Mouse (Mus musculus) T-cell, adult 2 months (primary cell): ENCODE data around the gene Hist1h3b.

Experiments used
- DNase-seq: peaks from one replicate; pipeline ENCODE4 v3.0.0; 2022; ENCODE audit warnings: low spot score

Gene Hist1h3b

DNA sequence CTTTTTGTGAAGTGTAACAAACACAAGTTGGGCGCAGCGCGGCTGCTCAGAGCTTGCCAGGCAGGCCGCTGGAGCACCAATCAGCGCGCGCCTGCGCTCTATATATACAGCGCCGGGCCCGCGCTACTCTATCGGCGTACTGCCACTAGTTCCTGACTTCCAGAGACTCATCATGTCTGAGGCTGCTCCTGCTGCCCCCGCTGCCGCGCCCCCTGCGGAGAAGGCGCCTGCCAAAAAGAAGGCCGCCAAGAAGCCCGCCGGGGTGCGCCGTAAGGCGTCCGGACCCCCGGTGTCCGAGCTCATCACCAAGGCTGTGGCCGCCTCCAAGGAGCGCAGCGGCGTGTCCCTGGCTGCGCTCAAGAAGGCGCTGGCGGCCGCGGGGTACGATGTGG is 13.4 kb upstream of the Hist1h3b start, which contains the start of gene Hist1h1c:
Hist1h1c (plus strand) TSS at position 132 of the 392 bp plus-strand sequence.
- peak; percentile 92 for DNase-seq

DNA sequence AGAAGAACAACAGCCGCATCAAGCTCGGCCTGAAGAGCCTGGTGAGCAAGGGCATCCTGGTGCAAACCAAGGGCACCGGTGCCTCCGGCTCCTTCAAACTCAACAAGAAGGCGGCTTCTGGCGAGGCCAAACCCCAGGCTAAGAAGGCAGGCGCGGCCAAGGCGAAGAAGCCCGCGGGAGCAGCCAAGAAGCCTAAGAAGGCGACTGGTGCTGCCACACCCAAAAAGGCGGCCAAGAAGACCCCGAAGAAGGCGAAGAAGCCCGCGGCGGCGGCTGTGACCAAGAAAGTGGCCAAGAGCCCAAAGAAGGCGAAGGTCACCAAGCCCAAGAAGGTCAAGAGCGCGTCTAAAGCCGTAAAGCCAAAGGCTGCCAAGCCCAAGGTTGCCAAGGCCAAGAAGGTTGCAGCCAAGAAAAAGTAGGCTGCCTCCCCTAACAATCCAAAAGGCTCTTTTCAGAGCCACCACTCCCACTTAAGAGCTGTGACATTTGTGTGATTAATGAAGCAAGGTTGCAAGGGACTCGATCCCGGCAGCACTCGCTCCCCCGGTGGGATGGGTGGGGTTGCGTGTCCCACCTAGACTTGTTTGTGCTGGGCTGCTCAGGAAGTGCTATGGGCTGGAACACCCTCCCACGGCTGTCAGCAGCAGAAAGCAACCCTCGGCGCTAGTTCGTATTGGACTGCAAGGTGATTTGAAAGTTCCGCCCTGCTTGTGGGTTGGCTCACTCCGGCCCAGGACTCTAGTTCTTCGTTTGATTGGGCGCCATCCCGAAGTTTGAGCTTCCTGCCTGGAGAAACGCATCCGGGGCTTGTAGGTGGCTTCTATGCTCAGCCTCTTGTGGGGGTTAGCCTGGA is 12.8 kb upstream of the Hist1h3b start:
- peak; percentile 93 for DNase-seq

DNA sequence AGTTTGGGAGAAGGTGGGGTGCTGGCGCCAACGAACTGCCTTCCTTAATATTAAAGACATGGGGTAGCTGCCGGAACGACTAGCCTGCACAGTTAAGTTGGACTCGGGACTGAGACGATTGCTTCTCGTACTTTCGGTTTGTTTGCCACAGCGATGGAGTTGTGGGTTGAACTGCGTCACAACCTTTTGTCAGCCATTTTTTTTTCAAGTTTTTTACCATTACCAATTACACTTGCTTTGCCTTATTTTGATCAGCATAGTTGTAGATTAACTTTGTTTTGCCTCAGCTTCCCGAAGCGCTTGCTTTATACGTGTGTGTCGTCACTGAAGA is 12.2 kb upstream of the Hist1h3b start:
- no peak for DNase-seq

DNA sequence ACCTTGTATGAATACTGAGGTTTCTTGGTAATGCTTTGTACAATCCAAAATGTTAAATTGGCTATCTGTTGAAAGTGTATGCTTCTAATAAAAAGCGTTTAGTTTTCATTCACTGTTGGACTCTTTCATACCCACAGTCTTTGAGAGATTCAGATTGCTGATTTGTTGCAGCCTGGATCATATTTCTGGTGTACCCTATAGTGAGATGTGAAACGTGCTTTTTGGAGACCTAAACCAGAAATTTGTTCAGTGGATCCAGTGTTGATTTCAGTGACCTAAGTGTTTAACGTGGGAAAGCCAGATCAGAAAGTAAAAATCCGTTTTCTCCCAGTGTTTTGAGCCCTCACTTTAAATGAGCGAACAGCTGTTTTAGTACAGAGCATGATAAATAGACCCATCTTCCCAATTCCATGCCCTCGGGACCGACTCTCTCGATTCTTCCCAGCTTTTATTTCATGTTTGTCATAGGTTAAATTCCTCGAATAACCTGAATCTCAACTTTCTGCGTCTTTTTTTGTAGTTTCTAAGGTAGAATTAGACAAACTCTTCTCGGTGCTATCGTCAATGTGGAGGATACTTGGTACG is 11.7 kb upstream of the Hist1h3b start:
- no peak for DNase-seq

DNA sequence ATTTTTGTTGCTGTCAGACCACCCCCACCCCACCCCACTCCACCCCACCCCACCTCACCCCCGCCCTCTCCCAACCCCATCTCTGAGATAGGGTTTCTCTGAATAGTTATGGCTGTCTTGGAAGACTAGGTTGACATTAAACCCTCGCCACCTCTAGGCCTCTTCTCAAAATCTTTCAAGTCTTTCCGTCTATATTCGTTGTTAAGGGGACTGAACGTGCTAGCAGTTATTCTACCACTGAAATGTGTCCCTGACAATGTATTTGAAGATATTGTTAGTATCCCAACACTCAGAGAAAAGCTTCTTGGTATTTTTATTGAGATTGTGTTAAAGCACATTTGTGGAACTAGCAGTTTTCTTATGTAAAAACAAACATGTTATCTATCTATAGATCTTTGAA is 11.2 kb upstream of the Hist1h3b start:
- DNase-seq: no peak

DNA sequence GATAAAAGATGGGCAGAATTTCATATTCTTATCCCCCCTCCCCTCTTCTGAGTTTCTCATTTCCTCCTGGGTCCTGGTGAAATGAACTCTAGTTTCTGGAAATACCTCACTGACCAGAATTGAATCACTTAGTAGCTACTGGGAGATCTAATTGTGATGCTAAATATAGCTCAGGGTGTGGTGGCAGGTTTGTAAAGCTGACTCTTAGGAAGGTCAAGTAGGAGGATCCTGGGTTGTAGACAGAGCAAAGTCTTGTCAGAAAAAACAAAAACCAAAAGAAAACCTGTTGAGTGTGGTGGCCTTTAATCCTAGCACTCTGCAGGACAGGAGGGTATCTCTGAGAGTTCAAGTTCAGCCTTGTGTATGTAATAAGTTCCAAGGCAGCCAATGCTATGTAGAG is 10.1 kb upstream of the Hist1h3b start:
- DNase-seq: no peak

DNA sequence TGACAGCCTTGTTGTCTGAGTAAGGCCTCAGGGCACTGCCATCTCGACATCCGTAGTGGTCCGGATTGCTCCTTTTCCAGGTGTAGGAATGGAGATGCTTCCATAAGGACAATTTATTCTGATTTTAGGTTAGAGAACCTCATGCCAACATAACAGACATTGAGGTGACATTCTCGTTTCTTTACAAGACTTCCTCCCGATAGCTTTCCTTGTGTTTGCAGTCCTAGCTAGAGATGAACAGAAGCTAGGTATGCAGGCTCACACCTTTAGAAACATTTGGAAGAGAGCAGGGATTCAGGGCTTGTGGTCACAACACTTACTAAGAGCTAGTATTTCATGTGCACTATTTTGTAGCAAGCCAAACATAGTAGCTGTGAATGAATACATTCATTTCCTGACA is 8.9 kb upstream of the Hist1h3b start:
- DNase-seq: no peak

DNA sequence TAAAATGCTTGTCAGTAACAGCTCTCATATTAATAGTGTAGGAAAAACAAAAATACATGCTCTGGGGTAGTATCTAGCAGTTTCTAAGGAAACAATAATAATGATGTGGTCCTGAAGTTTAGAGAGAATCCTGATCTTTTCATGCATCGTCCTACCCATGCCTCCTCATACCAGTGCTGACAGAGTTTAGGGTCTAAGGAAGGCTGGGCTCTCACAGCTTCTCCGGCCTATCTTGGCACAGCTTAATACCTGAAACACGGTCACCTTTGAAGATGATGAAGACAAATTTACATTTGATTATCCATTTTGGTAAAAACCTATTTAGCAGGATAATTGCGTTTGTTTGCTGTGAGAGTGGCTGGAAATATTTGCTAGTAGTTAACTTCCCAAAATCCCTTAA is 8.1 kb upstream of the Hist1h3b start:
- DNase-seq: no peak

DNA sequence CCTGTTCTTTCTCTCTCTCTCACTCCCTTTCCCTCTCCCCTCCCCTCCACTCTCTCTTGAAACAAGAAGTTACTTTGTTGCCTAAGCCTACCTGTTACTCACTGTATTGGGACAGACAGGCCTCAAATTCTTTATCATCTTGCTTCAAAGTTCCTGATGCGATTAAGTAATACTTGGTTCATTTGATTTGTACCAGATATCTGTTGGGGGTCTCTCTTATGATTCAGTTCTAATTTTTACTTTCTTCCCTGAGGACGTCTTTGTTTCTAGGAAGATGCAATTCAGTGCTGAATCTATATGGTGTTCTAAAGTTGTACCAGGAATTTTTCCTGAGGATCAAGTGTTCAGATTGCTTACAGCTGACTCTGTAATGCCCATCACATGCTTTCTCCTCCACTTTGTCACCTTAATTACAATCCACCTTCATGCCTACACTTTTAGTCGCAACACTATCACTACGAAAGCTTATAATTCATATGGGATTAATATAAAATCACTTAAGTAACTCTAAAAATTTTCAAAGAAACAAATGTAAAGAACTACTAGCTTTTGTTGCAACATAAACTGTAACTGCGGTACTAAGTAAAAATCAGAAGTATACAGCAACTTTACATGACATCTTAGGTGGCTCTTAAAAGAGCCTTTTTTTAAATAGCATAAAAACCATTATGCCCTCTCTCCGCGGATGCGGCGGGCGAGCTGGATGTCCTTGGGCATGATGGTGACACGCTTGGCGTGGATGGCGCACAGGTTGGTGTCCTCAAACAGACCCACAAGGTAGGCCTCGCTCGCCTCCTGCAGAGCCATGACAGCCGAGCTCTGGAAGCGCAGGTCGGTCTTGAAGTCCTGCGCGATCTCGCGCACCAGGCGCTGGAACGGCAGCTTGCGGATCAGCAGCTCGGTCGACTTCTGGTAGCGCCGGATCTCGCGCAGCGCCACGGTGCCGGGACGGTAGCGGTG is 7.4 kb upstream of the Hist1h3b start:
- no peak for DNase-seq

DNA sequence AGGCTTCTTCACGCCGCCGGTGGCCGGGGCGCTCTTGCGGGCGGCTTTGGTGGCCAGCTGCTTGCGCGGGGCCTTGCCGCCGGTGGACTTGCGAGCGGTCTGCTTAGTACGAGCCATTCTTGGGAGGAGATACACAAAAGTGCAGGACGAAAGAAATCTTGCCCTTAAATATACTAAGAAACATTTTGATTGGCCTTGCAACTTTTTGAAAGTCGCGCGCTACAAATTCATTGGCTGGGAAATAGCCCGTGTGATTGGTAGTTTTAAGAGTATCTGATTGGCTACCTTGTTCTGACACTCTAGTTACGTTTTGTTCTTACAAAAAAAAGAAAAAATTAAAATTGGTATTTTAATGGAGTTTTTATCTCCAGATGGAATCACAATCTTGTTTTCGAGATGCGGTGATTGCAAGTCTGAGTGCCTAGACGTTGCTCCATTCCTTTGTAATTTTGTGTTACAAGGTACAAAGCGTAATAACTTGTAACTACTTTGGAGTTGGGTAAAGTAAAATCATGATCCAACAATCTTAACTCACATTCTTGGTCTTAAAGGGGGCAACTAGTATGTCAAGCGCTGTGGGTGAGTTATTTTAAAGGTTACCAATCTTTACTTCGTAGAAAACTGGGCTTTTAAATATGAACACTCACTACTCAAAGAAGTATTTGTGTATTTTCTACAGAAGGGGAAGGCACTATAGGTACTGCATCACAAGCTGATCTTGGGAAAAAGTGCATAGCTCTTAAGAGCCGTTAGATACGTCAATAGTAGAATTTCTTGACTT is 6.5 kb upstream of the Hist1h3b start, which contains the start of gene Hist1h3c:
Hist1h3c (minus strand) TSS at position 222 of the 781 bp plus-strand sequence.
- peak; percentile 75 for DNase-seq

DNA sequence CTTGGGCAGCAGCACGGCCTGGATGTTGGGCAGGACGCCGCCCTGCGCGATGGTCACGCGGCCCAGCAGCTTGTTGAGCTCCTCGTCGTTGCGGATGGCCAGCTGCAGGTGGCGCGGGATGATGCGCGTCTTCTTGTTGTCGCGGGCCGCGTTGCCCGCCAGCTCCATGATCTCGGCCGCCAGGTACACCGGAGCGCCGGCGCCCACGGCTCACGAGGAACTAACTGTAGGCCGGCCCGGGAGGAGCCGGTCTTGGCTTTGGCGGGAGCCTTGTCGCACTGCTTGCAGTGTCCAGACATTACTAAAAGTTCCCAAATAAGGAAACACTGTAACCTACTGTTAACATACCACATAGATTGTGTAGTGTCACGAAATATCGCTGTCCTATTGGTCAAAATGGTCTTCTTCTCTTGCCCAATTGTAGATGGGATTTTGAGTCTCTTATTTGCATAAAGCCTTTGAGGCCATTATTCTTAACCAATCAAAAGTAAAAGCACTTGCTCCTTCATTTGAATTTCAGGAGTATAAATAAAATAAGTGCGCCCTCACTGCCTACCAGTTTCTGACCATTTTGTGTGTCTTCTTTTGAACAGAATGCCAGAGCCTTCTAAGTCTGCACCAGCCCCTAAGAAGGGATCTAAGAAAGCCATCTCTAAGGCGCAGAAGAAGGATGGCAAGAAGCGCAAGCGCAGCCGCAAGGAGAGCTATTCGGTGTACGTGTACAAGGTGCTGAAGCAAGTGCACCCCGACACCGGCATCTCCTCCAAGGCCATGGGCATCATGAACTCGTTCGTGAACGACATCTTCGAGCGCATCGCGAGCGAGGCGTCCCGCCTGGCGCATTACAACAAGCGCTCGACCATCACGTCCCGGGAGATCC is 5.6 kb upstream of the Hist1h3b start, which contains the start of gene Hist1h2bb:
Hist1h2bb (plus strand) TSS at position 534 of the 880 bp plus-strand sequence.
- peak; percentile 58 for DNase-seq

DNA sequence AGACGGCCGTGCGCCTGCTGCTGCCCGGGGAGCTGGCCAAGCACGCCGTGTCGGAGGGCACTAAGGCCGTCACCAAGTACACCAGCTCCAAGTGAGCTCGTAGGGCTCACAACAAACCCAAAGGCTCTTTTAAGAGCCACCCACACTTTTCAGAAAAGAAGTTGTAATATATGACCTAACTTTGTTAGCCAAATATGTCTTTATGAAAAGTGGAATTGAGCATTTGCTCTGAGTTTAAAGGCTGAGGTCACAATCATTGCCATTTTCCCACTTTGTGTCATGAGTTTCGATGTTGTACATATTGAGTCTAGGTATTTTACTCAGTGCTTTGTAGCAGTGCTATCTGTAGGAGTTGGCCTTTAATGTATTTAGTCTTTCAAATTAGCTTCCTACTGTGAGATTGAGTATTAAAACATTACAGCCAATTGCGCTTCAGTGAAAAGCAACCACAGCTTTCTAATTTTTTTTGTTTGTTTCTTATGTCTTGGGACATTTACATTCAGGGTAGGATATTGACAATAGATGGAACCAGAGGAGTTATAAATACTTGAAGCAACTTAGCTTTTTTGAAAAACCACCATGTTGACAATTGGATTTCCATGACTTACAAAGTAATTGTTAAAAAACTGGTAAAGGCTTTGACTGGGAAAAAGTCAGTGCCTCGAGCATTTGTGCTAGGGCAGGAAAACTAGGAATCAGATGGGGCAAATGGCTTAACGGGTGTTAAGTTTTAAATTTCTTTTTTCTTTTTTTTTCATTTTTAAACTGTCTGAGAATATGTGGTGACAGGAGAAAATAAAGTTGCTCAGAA is 4.8 kb upstream of the Hist1h3b start:
- no peak for DNase-seq

DNA sequence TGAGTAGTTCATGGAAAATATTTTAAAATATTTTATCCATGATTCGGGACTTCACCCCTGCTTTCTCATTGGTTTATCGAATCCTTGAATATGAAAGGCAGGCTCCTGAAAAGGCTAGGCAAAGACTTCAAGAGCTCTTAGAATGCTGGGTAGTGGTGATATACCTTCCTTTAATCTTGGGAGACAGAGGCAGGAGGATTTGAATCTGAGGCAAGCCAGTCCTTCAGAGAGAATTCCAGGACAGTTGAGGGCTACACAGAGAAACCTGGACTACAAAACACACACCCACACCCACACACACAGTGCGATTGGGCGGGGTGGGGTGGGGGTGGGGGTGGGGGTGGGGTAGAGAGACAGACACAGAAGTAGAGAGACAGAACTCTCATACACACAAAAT is 4.2 kb upstream of the Hist1h3b start:
- no peak for DNase-seq

DNA sequence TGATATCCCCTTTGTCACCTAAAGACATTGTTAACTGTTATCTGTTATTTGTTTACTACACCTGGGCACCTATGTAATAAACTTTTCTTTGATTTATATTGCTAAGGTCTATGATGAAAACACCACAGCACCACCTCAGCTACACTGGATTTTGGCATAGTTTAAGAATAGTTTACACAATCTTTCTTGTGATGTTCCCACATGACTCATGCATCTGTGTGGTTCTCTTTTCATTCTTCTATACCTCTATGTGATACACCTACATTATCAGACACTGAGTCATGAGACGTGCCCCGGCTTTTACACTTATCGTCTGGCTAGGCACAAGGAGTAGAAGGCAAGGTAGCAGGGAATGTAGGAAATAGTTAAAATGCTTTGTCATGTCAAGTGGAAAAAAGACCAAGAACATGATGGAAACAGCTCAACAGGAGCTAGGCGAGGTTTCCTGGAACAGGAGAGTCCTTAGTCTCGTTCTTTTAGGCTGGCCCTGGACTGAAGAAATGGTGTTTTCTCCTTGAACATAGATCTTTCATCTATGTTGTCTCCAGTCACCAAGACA is 2.4 kb upstream of the Hist1h3b start:
- no peak for DNase-seq

DNA sequence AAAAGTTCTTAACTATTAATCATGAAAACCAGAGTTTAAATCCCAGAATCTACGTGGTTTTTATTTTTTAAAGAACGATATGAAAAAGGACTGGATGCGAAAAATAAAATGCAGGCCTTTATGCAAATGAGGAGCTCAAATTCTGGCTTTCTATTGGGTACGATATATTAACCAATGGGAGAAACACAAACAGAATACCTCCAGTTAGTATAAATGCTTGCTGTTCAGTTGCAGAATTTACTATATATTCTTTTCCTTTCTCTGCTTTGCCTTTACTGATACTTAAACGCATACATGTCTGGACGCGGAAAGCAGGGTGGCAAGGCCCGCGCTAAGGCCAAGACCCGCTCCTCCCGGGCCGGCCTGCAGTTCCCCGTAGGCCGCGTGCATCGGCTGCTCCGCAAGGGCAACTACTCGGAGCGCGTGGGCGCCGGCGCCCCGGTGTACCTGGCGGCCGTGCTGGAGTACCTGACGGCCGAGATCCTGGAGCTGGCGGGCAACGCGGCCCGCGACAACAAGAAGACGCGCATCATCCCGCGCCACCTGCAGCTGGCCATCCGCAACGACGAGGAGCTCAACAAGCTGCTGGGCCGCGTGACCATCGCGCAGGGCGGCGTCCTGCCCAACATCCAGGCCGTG is 1.1 kb upstream of the Hist1h3b start, which contains the start of gene Hist1h2ab:
Hist1h2ab (plus strand) TSS at position 288 of the 639 bp plus-strand sequence.
- peak; percentile 4 for DNase-seq

DNA sequence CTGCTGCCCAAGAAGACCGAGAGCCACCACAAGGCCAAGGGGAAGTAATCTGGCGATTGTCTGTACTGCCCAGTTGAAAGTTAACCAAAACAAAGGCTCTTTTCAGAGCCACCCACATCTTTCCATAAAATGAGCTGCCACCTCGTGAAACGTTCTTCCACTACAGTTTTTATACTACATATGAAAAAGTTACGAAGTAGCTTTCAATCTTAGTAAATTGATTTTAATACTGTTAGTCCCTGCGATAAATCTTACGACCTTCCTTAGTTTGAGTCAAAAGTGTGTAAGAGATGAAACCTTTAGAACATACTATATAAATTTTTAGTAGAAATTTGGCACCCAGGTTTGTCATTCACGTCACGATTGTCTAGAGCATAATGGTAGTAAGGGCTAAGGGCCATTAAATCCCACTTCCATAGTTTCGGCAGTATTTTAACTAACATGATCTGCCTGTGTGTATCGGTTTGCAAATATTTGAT is 550 bp upstream of the Hist1h3b start:
- peak; percentile 1 for DNase-seq

DNA sequence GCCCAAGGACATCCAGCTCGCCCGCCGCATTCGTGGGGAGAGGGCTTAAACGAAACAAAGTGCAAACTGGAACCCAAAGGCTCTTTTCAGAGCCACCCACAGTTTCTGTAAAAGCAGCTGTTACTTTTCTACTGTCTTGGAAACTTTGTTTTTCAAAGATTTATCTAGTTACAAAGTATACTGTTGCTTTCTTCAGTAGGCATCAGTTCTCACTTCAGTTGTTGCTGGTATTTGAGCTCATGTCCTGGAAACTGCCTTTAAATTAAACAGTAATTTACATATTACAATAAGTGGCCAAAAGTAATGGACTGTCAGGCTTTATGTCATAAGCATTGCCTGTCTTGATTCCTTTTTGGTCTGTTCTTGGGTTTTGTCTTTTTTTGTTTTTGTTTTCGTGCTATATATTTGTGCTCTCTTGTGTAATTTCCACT is 690 bp downstream of the Hist1h3b start:
- no peak for DNase-seq

DNA sequence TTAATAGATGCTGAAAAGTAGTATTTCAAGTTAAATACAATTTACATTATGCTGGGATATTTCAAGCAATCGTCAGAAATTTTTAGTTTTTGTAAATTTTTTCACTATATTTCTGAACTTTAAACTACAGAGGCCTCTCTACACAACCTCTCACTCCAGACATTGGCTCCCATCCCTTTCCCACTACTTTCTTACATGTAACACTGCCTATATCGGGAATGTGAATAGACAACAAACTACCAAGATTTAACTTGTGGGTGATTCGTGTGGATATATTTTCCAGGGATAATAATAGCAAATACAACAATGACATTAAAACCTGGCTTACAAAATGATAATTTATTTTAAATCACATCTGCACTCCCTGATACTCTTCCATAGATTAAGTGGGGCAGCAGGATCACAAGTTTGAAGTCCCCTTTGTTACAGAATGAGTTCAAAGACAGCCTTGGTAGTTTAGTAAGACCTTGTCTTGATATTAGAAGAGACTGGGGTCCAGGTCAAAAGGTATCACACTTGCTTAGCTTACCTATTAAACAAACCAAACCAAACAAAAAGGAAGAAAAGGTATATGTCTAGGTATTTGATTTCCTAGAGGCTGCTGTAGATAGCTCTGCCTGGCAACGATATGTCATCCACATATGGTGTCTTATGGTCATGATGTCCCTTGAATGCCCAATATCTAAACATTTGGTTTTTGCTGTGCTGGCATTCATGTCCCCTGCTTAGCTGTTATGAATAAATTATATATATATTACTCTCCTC is 1.4 kb downstream of the Hist1h3b start:
- no peak for DNase-seq
